Mouse (Mus musculus): ENCODE measurements around the gene Med27. TPM values are rescaled to one million over a fixed set of nuclear protein-coding genes. Genes with fewer than 3 reads are reported as not detected.

Med27 gene
- polyA plus RNA-seq, 1 experiment from 2014 or later, result 47.8 TPM

- no peaks in the 10 kb centered on the region for H3K9me3 ChIP-seq (replicated peaks)
- no peaks in the 10 kb centered on the region for H3K4me1 ChIP-seq
- no peak overlapping the region for H3K4me3 ChIP-seq (replicated peaks)
- no peak overlapping the region for H3K27ac ChIP-seq (replicated peaks)
- no peak for ATAC-seq (ENCODE audit: insufficient number of reproducible peaks, low FRiP score, low TSS enrichment, low read depth)
- peaks cover 5% of the 10 kb centered on the region; the same call in 1 of the 2 replicates for H3K36me3 ChIP-seq
- H3K27me3 ChIP-seq, result no peaks in the 10 kb centered on the region
- 70% methylated on average over 9 of the region's 9 CpGs for WGBS
- no peak overlapping the region for H3K4me2 ChIP-seq (replicated peaks)
- H3K9ac ChIP-seq, result no peak overlapping the region
These were observed 154.2 kb downstream of the Med27 start for GRCm38 (mm10) chr2:29500601-29501350.

GRCm38 (mm10) chr2:29501381-29501780 lies 154.8 kb downstream of the Med27 start:
- Histone ChIP-seq H3K27me3 (no peaks in the 10 kb centered on the region), H3K27ac (replicated peaks) (no peak overlapping the region), H3K4me1 (no peaks in the 10 kb centered on the region), H3K9me3 (replicated peaks) (no peaks in the 10 kb centered on the region), H3K36me3 (peaks cover 5% of the 10 kb centered on the region; the same call in 1 of the 2 replicates), H3K9ac (no peak overlapping the region), H3K4me3 (replicated peaks) (no peak overlapping the region), H3K4me2 (replicated peaks) (no peak overlapping the region)
- ATAC-seq (ENCODE audit: insufficient number of reproducible peaks, low FRiP score, low TSS enrichment, low read depth), result no peak
- WGBS, result 81% methylated on average over 4 of the region's 4 CpGs

- H3K36me3 ChIP-seq, result peaks cover 5% of the 10 kb centered on the region; the same call in 1 of the 2 replicates
- no peak overlapping the region for H3K27ac ChIP-seq (replicated peaks)
- no peaks in the 10 kb centered on the region for H3K9me3 ChIP-seq (replicated peaks)
- ATAC-seq (ENCODE audit: insufficient number of reproducible peaks, low FRiP score, low TSS enrichment, low read depth), result no peak
- no peaks in the 10 kb centered on the region for H3K4me1 ChIP-seq
- H3K27me3 ChIP-seq, result no peaks in the 10 kb centered on the region
- no peak overlapping the region for H3K4me2 ChIP-seq (replicated peaks)
- H3K4me3 ChIP-seq (replicated peaks), result no peak overlapping the region
- 41% methylated on average over 6 of the region's 6 CpGs for WGBS
- H3K9ac ChIP-seq, result no peak overlapping the region
These were observed 158.2 kb downstream of the Med27 start for GRCm38 (mm10) chr2:29504848-29505247.

GRCm38 (mm10) chr2:29506411-29506810 lies 159.8 kb downstream of the Med27 start:
- no peak for ATAC-seq (ENCODE audit: insufficient number of reproducible peaks, low FRiP score, low TSS enrichment, low read depth)
- Histone ChIP-seq H3K9ac (no peak overlapping the region), H3K36me3 (no peaks in the 10 kb centered on the region), H3K27me3 (no peaks in the 10 kb centered on the region), H3K4me2 (replicated peaks) (no peak overlapping the region), H3K27ac (replicated peaks) (no peak overlapping the region), H3K4me1 (no peaks in the 10 kb centered on the region), H3K9me3 (replicated peaks) (no peaks in the 10 kb centered on the region), H3K4me3 (replicated peaks) (no peak overlapping the region)
- 45% methylated on average over 4 of the region's 4 CpGs for WGBS

- peaks cover 14% of the 10 kb centered on the region for H3K4me1 ChIP-seq
- H3K4me2 ChIP-seq (replicated peaks), result no peak overlapping the region
- no peak for ATAC-seq (ENCODE audit: insufficient number of reproducible peaks, low FRiP score, low TSS enrichment, low read depth)
- H3K36me3 ChIP-seq, result no peaks in the 10 kb centered on the region
- no peak overlapping the region for H3K4me3 ChIP-seq (replicated peaks)
- no peak overlapping the region for H3K27ac ChIP-seq (replicated peaks)
- no peak overlapping the region for H3K9ac ChIP-seq
- no peaks in the 10 kb centered on the region for H3K27me3 ChIP-seq
- 49% methylated on average over 7 of the region's 7 CpGs for WGBS
- H3K9me3 ChIP-seq (replicated peaks), result no peaks in the 10 kb centered on the region
These were observed 166.5 kb downstream of the Med27 start for GRCm38 (mm10) chr2:29513131-29513530.

GRCm38 (mm10) chr2:29514836-29515235 lies 168.2 kb downstream of the Med27 start:
- Histone ChIP-seq H3K36me3 (no peaks in the 10 kb centered on the region), H3K9me3 (replicated peaks) (no peaks in the 10 kb centered on the region), H3K27me3 (no peaks in the 10 kb centered on the region), H3K9ac (no peak overlapping the region), H3K4me2 (replicated peaks) (no peak overlapping the region), H3K4me3 (replicated peaks) (no peak overlapping the region), H3K27ac (replicated peaks) (no peak overlapping the region), H3K4me1 (peaks cover 14% of the 10 kb centered on the region)
- no peak for ATAC-seq (ENCODE audit: insufficient number of reproducible peaks, low FRiP score, low TSS enrichment, low read depth)
- 85% methylated on average over 6 of the region's 6 CpGs for WGBS

- Histone ChIP-seq H3K4me1 (peaks cover 14% of the 10 kb centered on the region), H3K9ac (no peak overlapping the region), H3K4me3 (replicated peaks) (no peak overlapping the region), H3K36me3 (no peaks in the 10 kb centered on the region), H3K9me3 (replicated peaks) (no peaks in the 10 kb centered on the region), H3K27me3 (no peaks in the 10 kb centered on the region), H3K4me2 (replicated peaks) (no peak overlapping the region), H3K27ac (replicated peaks) (no peak overlapping the region)
- WGBS, result 69% methylated on average over 4 of the region's 4 CpGs
- ATAC-seq (ENCODE audit: insufficient number of reproducible peaks, low FRiP score, low TSS enrichment, low read depth), result peak; percentile 39; the same call in 1 of the 2 replicates
These were observed 169.3 kb downstream of the Med27 start for GRCm38 (mm10) chr2:29515831-29516447.

- 27% methylated on average over 9 of the region's 9 CpGs for WGBS
- Histone ChIP-seq H3K27me3 (no peaks in the 10 kb centered on the region), H3K27ac (replicated peaks) (no peak overlapping the region), H3K36me3 (no peaks in the 10 kb centered on the region), H3K9me3 (replicated peaks) (no peaks in the 10 kb centered on the region), H3K4me2 (replicated peaks) (no peak overlapping the region), H3K4me3 (replicated peaks) (no peak overlapping the region), H3K4me1 (peaks cover 14% of the 10 kb centered on the region), H3K9ac (no peak overlapping the region)
- ATAC-seq (ENCODE audit: insufficient number of reproducible peaks, low FRiP score, low TSS enrichment, low read depth), result no peak
These were observed 170.1 kb downstream of the Med27 start for GRCm38 (mm10) chr2:29516621-29517170.

- H3K4me3 ChIP-seq (replicated peaks), result no peak overlapping the region
- no peak overlapping the region for H3K27ac ChIP-seq (replicated peaks)
- no peaks in the 10 kb centered on the region for H3K27me3 ChIP-seq
- no peak for ATAC-seq (ENCODE audit: insufficient number of reproducible peaks, low FRiP score, low TSS enrichment, low read depth)
- no peaks in the 10 kb centered on the region for H3K9me3 ChIP-seq (replicated peaks)
- no peak overlapping the region for H3K4me2 ChIP-seq (replicated peaks)
- H3K36me3 ChIP-seq, result no peaks in the 10 kb centered on the region
- WGBS, result 51% methylated on average over 3 of the region's 3 CpGs
- no peak overlapping the region for H3K9ac ChIP-seq
- peaks cover 21% of the 10 kb centered on the region for H3K4me1 ChIP-seq
These were observed 172.8 kb downstream of the Med27 start for GRCm38 (mm10) chr2:29519402-29519801.

GRCm38 (mm10) chr2:29520206-29520605 lies 173.6 kb downstream of the Med27 start:
- Histone ChIP-seq H3K4me3 (replicated peaks) (no peak overlapping the region), H3K4me1 (peaks cover 29% of the 10 kb centered on the region), H3K9me3 (replicated peaks) (no peaks in the 10 kb centered on the region), H3K9ac (no peak overlapping the region), H3K36me3 (no peaks in the 10 kb centered on the region), H3K4me2 (replicated peaks) (no peak overlapping the region), H3K27me3 (no peaks in the 10 kb centered on the region), H3K27ac (replicated peaks) (no peak overlapping the region)
- ATAC-seq (ENCODE audit: insufficient number of reproducible peaks, low FRiP score, low TSS enrichment, low read depth), result no peak
- 83% methylated on average over 6 of the region's 6 CpGs for WGBS

GRCm38 (mm10) chr2:29521486-29521885 lies 174.9 kb downstream of the Med27 start:
- Histone ChIP-seq H3K4me2 (replicated peaks) (no peak overlapping the region), H3K4me1 (peaks cover 34% of the 10 kb centered on the region), H3K9ac (no peak overlapping the region), H3K27me3 (no peaks in the 10 kb centered on the region), H3K4me3 (replicated peaks) (no peak overlapping the region), H3K9me3 (replicated peaks) (no peaks in the 10 kb centered on the region), H3K27ac (replicated peaks) (no peak overlapping the region), H3K36me3 (no peaks in the 10 kb centered on the region)
- no peak for ATAC-seq (ENCODE audit: insufficient number of reproducible peaks, low FRiP score, low TSS enrichment, low read depth)
- 72% methylated on average over 7 of the region's 7 CpGs for WGBS

Data from embryonic facial prominence, embryonic 15.5 days (tissue).